Mouse (Mus musculus) left cerebral cortex, adult 8-10 months (tissue): ENCODE results near the gene Dnase1l1. TPM values are rescaled to one million over a fixed set of nuclear protein-coding genes. Genes with fewer than 3 reads are reported as not detected.

ENCODE experiments used
- DNase-seq, 2 experiments: peaks; one replicate each; pipeline ENCODE4 v3.0.0; 2022; ENCODE audit warnings: low spot score in 2 of 2
- microRNA-seq, 2 experiments: library from miRNA; unstranded; fragments of <30 nt; microRNA quantifications; one replicate each; pipeline ENCODE4 v1.2.0; 2022
- total RNA-seq, 4 experiments: library from RNA; stranded (reverse); gene quantifications; 2 replicates each; pipeline ENCODE4 v1.2.4; 2022

The Dnase1l1 gene
- total RNA-seq, 4 experiments from 2014 or later: 1.8 to 5.0 (median 3.1) TPM

DNA sequence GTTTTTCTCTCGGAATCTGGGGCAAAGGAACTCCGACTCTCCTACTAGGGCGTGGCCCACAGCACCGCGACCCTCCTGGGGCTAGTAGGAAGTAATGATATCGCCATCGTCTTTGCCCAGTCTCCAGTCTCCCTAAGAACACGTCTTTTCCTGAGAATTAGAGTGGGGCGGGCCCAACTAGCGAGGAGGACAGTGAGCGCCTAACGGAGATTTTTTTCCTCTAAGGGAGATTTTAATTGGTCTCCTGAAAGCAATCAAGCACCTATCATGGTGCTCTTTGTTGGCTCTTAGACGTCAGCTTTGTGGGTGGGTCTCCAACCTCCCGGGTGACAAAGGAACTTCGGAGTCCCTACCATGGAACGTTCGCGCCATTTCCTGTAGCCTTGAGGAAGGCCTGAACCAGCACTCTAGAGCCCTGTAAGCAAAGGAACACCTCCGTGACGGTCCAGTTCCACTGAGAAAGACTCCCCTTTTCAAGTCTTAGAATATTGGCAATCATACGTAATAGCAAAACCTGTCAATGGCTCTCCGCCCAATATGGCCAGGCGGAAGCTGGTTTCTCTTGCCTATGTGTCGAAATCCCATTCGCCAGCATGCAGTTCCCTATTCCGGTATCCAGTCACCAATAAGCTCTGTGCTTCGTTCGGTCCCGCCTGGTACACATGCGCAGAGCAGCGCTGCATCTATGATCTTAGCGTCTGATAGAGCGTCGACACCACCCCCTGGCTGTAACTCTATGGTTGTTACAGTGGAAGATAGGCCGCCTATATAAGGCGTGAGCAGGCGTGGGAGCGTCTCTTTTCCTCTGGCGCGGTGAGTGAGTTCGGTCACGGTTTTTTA lies 11.9 kb downstream of the Dnase1l1 start, which contains the start of gene Rpl10:
Gene Rpl10 (plus strand): TSS at position 751 of the 840 bp plus-strand sequence.
- DNase-seq: peak; percentile 68 to 95

DNA sequence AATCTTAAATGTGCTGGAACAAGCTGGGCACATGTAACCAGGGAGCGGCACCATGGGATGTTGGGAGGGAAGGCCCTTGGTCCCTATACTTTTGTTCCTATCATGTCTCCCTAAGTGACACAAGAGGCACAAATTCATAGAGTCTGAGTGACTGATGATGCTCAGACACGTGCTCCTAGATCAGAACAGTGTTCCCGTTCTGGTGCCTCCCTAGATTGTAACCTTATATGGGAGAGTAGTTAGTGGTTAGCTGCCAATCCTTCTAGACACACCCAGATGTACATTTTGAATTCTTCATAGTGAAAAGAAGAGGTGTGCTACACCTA lies 12.4 kb downstream of the Dnase1l1 start:
- no peak for DNase-seq

DNA sequence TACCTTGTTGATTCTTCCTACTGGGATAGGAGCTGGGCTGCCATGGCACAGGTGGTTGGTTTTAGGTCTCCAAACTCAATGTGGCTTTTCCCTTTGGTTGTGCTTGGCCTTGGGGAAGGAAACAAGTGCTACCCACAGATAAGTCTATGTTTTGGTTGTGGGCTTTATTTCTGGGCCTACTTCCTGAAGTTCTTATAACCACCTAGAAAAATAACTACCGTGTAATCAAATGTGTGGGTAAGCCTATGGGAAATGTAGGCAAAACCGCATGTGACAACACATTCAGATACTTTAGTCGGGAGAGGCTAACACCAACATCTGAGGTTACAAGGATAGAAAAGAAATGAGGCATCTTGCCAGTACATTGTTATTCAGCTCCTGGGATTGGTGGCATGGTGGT lies 24.4 kb downstream of the Dnase1l1 start:
- DNase-seq: no peak

DNA sequence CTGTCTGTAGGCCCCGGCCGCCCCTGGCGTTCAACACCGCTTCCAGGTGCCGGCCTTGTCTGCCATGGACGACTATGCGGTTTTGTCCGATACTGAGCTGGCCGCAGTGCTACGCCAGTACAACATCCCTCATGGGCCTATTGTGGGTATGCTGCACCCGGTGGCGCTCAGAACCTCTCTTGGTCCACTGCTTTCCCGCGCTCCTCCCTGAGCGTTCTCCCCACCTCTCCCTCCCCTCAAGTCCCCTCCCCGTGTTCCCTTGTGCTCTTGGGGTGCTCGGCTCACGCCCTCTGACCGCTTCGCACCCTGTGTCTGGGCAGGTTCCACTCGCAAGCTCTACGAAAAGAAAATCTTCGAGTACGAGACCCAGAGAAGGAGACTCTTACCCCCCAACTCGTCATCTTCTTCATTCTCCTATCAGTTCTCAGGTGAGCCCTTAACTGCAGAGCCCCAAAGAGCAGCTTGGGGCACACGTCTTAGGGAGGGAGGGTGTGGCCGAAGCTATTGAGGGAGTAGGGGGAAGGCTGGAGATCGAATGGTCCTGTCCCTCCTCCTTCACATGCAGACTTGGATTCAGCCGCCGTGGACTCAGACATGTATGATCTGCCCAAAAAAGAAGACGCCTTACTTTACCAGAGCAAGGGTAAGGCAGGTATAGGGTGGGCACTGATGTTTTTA lies 27.1 kb downstream of the Dnase1l1 start:
- DNase-seq: no peak

DNA sequence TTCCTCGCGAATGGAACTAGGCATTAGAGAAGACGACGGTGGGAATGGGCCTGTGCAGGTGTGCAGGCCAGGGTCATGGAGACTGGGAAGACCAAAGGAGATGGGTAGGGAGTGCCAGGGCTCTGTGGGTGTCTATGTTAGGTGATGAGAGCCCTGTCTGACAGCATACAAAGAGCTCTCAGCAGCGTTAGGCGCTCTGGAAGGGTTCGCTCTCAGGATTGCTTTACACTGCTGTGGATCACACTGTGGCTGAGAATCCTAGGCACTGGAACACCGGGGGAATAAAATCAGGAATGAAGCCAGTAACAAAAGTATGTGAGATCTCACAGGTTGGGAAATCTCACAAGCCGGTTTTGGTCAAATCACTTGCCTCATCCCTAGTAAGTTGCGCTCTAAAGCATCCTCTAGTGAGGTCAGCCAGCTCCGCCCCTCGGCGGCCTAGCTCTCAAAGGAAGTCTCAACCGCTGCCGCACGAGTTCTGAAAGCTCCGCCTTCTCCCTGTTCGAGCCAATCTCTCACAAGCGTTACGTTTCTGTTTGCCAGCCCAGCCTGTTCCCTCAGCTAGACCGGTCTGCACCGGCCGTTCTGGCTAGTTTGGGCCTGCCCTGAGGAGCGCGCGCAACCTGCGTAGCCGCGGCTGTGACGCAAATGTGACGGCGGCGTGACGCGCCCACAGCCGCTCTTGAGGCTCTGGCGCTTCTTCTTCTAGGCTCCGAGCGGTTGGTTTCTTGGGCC lies 27.8 kb downstream of the Dnase1l1 start, which contains the start of gene Emd:
Gene Emd (plus strand): TSS at position 535 of the 735 bp plus-strand sequence.
- DNase-seq: peak; percentile 66 to 92

DNA sequence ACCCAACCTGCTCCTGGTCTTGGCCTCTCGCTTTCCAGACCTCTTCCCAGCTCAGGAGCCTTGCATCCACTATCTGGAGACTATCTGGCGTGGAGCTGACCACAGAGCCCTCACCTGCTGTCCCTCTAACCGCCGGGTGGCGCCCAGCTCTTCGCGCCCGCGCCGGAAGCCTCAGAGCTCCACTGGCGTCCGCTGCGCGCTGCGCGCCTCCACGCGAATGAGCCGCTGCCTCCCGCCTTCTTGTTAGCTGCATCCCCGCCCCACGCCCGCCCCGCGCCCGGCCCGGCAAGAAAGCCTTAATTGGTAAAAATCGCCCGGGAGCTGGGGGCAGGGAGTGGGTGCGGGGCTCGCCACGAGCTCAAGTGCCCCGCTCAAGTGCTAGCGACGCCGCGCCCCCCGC lies 32.5 kb downstream of the Dnase1l1 start, which contains the start of gene Flna:
Gene Flna (minus strand): TSS at position 206 of the 400 bp plus-strand sequence.
- peak; percentile 36 to 54 for DNase-seq

DNA sequence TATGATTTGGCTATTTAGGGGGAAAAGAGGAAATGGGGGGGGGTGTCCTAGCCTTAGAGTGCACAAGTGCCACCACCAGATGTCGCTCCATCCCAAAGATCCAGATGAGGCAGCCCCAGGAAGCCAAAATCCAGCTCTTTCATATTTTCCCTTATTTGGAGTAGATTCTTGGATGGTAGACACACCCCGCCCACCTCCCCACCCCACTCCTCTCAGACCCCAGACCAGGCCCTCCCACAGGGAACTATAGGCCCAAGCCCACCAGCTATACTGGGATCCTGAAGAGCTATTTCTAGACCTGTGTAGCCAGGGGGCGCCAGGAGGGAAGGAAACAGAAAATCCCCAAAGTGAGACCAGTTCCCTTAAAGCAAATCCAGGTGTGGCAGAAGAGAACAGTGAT lies 33.5 kb downstream of the Dnase1l1 start:
- no peak for DNase-seq

DNA sequence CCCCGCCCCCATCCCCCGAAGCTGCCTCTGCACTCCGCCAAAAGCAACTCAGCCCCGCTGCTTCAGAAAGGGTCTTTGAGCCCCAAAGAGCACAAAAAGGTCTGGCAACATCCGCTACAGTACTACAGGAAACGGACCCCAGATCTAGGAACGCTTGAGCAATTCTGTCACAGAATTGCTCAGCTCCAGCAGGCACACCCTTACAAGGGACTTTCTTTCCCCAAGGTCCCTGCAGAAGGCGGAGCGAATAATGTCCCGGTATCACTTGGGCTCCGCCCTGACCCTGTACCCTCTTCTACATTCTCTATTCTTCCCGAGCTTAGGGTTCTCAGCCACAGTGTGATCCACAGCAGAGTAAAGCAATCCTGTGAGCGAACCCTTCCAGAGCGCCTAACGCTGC lies 35.4 kb downstream of the Dnase1l1 start:
- DNase-seq: no peak

DNA sequence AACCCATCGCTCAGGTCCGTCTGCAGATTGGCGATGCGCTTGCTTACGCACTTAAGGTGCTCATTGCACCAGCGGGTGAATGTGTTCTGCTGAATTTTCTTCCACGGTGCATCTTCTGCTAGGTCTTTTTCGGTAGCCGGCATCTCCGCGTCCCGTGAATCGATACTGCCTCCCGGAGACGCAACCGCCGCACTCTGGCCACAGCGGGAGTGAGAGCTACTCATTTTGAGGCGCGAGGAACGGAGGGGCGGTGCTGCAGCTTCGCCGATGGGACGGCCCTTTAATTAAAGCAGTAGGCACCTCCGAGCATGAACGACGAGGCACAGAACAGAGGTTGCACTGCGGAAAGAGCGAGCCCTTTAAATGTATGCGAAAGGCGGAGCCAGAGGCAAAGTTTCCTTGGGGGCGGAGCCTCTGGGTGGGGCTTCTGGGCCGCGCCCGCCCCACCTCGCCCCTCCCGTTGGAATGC lies 35.9 kb downstream of the Dnase1l1 start:
- peak; percentile 75 to 87 for DNase-seq

DNA sequence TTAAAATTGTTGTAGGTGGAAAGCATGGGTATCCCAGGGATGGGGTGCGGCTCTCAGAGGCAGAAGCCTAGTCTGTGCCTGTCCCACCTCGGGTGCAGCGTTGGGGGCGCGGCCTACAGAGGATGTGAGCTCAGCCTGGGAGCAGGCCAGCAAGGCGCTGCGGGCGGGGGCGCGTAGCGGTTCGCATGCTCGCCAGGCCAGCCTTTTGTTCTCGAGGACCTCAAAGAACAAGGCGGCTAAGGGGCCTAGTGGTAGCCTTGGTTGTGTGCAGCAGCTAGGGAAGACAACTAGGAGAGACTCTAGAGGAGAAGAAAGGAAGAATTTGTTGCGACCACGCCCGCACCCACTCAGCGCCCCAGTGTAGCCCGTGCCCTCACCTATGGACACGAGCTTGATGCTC lies 36.5 kb downstream of the Dnase1l1 start:
- peak; percentile 23 to 67 for DNase-seq

DNA sequence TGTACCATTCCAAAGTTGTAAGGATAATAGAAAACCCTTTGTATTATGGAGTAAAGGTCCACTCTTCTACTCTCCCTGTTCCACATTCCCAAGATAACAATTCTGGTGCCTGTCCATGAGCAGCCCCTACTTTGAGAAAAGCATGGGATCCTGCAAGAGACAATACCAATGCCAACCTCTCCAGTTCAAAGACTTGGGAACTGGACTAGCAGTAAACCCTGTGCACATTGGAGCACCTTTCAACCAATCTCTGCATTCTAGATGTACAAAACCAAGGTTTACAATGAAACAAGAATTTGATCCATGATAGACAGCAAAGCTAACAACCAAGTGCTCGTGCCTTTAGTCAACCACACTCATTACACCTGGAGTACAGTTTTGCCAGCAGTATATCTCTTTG lies 37.0 kb downstream of the Dnase1l1 start:
- no peak for DNase-seq

DNA sequence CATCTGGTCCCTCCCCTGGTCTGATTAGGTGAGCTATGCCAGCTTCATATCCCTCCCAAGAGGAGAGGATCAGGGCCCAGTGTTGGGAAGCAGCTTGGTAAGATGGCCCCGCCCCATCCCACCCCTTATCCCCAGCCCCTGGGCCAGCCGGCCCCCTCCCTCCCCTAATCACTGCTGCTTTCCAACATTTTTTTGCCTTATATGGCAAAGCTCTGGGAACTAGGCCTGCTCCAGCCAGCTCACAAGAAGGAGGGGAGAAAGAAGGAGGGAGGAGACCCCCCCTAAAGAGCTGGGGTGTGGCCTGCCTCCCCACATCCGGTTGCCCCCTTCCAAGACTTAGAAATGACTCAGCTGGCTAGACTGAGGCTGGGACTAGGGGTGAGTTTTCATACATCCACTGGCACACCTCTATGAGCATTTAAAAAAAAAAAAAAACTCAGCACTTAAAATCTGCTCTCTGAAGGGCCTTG lies 37.5 kb downstream of the Dnase1l1 start:
- no peak for DNase-seq

DNA sequence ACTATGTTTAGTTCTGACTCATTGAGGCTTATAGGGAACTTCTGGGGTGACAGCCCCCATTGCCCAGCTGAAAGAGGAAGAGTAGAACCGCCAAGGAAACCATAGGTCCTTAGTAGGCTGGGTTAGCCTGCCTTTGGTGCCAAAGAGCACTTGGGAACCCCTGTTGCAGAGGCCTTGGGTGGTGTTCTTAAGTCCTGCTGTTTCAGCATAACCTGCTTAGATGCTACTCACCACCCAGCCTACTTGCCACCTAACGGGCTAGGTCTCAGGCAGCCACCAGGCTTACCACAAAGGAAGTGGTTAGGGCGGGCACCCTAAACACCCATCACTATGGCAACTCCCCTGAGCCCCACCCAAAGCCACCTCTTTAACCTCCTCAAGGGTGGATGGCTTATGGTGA lies 38.3 kb downstream of the Dnase1l1 start:
- no peak for DNase-seq

DNA sequence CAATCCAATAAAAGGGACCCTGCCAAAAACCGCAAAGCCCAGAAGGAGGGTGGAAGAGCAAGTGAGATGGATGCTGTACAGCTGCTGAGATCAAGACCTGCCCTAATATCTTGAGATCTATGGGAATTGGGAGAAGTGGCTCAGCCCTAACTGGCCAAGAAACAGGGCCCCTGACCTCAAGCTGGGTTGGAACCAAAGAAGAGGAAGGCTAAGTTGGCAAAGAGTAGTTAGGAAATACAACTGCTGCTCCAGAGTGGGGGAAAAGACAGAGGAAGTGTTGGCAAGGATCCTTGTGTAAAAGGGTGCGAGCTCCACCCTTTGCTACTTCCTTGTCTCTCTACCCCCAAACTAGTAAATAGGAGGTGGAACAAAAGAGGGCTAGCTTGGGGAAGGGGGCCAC lies 38.7 kb downstream of the Dnase1l1 start:
- DNase-seq: no peak

DNA sequence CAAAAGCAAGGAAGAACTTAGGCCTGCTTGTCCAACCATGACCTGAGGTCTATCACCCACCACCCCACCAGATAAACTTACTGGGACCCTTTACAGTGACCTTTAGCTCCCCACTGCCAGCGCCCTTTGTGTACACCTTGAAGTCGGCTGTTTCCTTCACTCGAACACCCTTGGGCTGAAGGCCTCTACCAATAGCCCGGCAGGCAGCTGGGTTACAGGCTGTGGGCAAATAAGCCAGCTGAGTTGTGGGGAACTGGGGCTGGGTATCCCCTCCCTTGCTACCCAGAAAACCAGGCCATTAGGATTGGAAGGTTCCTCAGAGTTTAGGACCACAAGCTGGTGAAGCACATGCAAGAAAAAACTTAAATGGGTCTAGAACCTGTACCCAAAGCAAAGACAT lies 41.8 kb downstream of the Dnase1l1 start:
- DNase-seq: no peak

DNA sequence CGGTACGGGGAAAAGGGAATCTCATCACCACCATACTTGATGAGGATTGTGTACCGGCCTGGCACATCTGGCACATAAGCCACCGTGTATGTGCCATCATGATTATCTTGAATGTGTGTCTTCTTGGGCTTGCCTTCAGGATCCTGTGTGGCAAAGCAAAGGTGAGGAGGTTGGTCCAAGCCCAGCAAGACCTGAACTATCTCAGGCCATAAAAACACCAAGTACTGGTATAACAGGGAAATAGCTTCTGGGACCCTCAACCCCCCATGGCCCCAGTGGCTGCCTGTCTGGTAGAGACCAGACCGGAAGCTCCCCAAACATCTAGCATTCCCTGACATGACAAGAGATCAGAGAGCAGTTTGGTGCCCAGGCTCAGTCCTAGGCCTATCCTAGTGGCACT lies 48.9 kb downstream of the Dnase1l1 start:
- no peak for DNase-seq

DNA sequence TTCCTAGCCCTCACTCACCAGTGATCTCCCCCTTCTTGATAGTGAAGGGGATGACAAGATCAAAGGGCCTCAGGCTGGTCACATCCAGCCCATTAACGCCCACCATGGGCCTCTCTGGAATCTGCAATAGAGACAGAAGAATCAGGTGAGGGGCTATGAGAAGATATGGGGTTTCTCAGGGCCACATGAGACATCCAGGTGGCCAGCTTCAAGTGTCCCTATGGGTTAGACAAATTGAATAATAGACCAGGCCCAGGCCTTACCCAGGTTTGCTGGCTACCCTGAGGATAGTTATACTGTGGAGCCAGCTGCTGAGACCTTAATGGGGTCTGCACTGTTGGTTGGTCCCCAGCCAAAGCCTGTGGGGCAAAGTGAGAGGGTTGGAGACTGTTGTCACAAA lies 52.1 kb downstream of the Dnase1l1 start:
- DNase-seq: no peak

Small RNA genes within 50 kb of the gene (microRNA-seq; reads per million reads assigned to microRNA genes)
- 0 reads per million in 2 experiments for gene Mir7091
- gene Mir7092: 0 reads per million in 2 experiments

Other genes starting within 250 kb of the Dnase1l1 start
- gene Opn1mw, start 154.9 kb downstream of the Dnase1l1 start, total RNA-seq: 1 to 10 TPM in 1 of 4 experiments, under 1 TPM in 1, not detected in 2; 0.59 to 2.5 TPM
- gene Mecp2, start 147.0 kb downstream of the Dnase1l1 start, total RNA-seq: 10 to 100 TPM; 87.7 to 95.0 (median 90.3) TPM
- gene Tex28, start 114.5 kb downstream of the Dnase1l1 start, total RNA-seq: not detected
- not detected for gene Tktl1, start 105.1 kb downstream of the Dnase1l1 start, total RNA-seq
- 10 to 100 TPM; 48.4 to 70.4 (median 61.4) TPM for gene Flna, start 32.5 kb downstream of the Dnase1l1 start, total RNA-seq
- 10 to 100 TPM; 33.5 to 39.5 (median 38.8) TPM for gene Emd, start 27.6 kb downstream of the Dnase1l1 start, total RNA-seq
- 100 to 1,000 TPM; 134 to 270 (median 185) TPM for gene Rpl10, start 11.5 kb downstream of the Dnase1l1 start, total RNA-seq
- 10 to 100 TPM; 60.9 to 67.1 (median 63.8) TPM for gene Taz, start 425 bp downstream of the Dnase1l1 start, total RNA-seq
- gene Atp6ap1, start 14.8 kb upstream of the Dnase1l1 start, total RNA-seq: 100 to 1,000 TPM; 362 to 373 (median 369) TPM
- 100 to 1,000 TPM; 615 to 673 (median 650) TPM for gene Gdi1, start 22.7 kb upstream of the Dnase1l1 start, total RNA-seq
- gene Fam50a, start 30.7 kb upstream of the Dnase1l1 start, total RNA-seq: 10 to 100 TPM; 31.3 to 37.6 (median 33.6) TPM
- 10 to 100 TPM; 21.6 to 29.4 (median 25.8) TPM for gene Plxna3, start 46.7 kb upstream of the Dnase1l1 start, total RNA-seq
- gene Lage3, start 71.3 kb upstream of the Dnase1l1 start, total RNA-seq: 10 to 100 TPM; 22.3 to 28.7 (median 25.7) TPM
- gene Ubl4a, start 90.9 kb upstream of the Dnase1l1 start, total RNA-seq: 10 to 100 TPM; 62.8 to 70.3 (median 68.1) TPM
- 1 to 10 TPM; 2.8 to 4.5 (median 3.7) TPM for gene Slc10a3, start 91.0 kb upstream of the Dnase1l1 start, total RNA-seq
- gene Fam3a, start 110.9 kb upstream of the Dnase1l1 start, total RNA-seq: 10 to 100 TPM; 16.8 to 29.9 (median 20.9) TPM
- gene Ikbkg, start 111.0 kb upstream of the Dnase1l1 start, total RNA-seq: 10 to 100 TPM; 47.2 to 59.1 (median 51.5) TPM
- 10 to 100 TPM; 32.6 to 42.0 (median 37.0) TPM for gene G6pdx, start 146.9 kb upstream of the Dnase1l1 start, total RNA-seq
- gene Gm6880, start 199.1 kb upstream of the Dnase1l1 start, total RNA-seq: not detected